Mouse (Mus musculus) lung, postnatal 0 days (tissue): Measurements from ENCODE around the gene Olfr866.

Experiments used
- CTCF ChIP-seq: IDR thresholded peaks from 2 replicates; pipeline ENCODE4 v1.5.1; 2016; ENCODE audit warnings: antibody characterized with exemption, mild to moderate bottlenecking
- EP300 ChIP-seq: IDR thresholded peaks from 2 replicates; pipeline ENCODE4 v1.6.1; 2016; ENCODE audit warnings: antibody characterized with exemption, mild to moderate bottlenecking, control low read depth

DNA sequence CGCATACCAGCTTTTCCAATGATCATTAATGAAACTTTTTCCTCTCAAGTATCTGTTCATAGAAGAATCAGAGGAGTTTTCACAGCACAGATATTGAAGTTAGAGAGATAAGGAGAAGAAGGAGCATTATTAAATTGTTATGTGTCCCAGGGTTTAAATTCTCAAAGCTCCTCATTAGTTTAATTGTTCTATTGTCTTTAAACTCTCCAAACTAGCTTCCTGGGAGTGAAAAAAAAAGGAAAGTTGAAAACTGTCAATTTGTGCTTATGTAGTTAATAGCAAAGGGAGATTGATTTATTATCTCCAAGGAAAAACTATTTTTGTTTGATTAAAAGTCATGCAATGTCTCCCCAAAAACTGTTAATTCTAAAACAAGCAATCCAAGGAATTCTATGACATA lies 29.6 kb upstream of the Olfr866 start, which contains the start of gene Olfr867:
- no peak for TF ChIP-seq CTCF
- TF ChIP-seq EP300, result no peak
